Mouse (Mus musculus) cerebellum, adult 11 months (tissue): ENCODE data around the gene Pnpla2.
A peak's percentile ranks its signal among the peaks of the same experiment; 100 is the strongest.

Experiments used
- DNase-seq: peaks from one replicate; pipeline ENCODE4 v3.0.0; 2022

Gene Pnpla2

GRCm38 (mm10) chr7:141451928-141452327, 3.1 kb upstream of the Pnpla2 start:
- DNase-seq: no peak

GRCm38 (mm10) chr7:141453636-141454035, 1.4 kb upstream of the Pnpla2 start:
- DNase-seq: no peak

- peak; percentile 66 for DNase-seq
Observed at GRCm38 (mm10) chr7:141455610-141456314, 764 bp downstream of the Pnpla2 start.

DNA sequence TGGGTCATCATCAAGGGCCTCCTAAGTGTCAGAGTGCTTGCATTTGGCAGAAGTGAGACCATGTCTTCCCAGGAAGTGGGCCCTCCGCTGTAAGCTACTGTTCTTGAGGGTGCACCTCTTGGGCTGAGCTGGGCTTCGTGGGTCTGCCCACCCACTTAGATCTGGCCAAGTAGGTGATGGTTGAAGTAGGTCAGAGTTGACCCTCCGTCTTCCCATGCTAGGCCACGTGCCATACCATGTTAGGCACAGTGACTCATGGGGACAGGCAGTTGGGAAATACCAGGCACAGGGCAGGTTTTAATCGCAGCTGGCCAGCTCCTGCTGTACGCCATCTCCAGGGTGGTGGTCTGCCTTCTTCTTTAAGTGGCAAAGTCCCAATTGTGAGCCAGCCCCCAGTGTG, 1.7 kb downstream of the Pnpla2 start:
- no peak for DNase-seq

GRCm38 (mm10) chr7:141457236-141457635, 2.2 kb downstream of the Pnpla2 start:
- DNase-seq: no peak

DNA sequence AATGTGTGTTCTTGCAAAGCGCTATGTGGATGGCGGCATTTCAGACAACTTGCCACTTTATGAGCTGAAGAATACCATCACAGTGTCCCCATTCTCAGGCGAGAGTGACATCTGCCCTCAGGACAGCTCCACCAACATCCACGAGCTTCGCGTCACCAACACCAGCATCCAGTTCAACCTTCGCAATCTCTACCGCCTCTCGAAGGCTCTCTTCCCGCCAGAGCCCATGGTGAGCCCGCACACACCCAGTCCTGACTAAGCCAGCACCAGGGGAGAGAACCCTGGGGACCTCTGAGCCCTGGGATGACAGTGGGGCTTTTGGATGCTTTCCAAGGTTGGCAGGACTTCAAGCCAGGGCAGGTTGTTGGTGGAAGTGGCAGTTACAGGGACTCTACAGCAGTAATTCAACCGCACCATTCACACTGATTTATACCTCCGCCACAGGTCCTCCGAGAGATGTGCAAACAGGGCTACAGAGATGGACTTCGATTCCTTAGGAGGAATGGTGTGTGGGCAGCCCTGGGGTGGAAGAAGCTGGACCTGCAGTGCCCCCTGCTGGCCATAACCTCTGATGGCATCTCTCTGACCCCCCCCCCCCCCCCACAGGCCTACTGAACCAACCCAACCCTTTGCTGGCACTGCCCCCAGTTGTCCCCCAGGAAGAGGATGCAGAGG, 3.1 kb downstream of the Pnpla2 start:
- peak; percentile 62 for DNase-seq

GRCm38 (mm10) chr7:141458661-141459060, 3.7 kb downstream of the Pnpla2 start:
- peak; percentile 51 for DNase-seq

GRCm38 (mm10) chr7:141459301-141459711, 4.3 kb downstream of the Pnpla2 start:
- DNase-seq: peak; percentile 83

GRCm38 (mm10) chr7:141460001-141460390, 5.0 kb downstream of the Pnpla2 start:
- no peak for DNase-seq

DNA sequence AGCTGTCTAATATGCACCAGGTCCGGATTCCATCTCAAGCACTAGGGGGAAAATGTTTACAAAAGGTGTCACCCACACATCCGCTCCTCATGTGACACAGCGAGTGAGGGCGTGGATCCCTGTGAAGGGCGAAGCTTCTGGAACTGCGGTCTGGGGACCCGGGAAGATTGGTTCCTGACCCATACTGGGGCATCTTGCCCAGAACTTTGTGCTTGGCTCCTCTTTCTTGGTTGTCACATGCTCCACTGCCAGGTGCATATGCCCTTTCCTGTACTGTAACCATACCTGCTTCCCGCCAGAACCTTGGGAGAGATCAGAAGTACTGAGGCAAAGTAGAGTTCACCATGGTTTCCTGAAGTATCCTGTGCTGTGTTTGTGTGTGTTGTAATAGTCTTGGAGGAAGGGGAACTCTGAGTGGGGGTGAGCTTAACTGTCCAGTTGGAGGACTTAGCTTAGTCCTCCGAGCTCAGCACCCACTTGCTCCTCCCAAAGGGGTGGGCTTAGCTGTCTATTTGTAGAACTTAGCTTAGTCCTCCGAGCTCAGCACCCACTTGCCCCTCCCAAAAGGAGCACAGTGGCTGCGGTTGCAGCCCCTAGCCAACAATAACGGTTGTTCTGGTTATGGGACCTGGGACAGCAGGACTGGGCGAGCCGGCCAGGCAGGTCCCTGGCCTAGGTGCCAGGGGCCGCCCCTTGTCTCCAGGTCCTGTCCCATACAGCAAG, 5.6 kb downstream of the Pnpla2 start, which contains the start of gene Cracr2b:
Gene Cracr2b, plus strand, starts transcription at position 704 of the 723 bp plus-strand sequence.
- DNase-seq: no peak

GRCm38 (mm10) chr7:141461521-141462332, 6.7 kb downstream of the Pnpla2 start:
- no peak for DNase-seq

DNA sequence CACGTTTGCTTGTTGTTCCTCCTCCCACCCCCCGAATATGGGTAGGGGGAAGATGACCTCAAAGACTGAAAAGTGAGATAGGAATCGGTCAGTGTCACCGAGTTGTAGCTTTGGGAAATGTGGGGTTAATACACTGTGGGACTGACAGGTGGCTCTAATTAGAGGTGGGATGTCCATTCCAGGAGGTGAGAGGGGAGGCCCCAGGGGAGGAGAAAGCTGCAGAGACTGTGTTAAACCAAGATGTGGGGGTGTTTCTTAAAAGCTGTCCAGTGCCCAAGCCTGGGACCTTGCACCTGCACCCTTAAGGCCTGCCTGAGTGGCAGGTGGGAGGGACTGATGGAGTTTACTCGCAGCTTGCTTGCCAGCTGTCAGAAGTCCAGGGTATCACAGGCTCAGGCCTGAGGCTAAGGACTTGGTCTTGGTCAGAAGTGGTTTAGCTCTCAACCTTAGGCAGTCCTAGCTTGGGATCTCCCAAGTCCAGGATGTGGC, 7.4 kb downstream of the Pnpla2 start:
- no peak for DNase-seq

DNA sequence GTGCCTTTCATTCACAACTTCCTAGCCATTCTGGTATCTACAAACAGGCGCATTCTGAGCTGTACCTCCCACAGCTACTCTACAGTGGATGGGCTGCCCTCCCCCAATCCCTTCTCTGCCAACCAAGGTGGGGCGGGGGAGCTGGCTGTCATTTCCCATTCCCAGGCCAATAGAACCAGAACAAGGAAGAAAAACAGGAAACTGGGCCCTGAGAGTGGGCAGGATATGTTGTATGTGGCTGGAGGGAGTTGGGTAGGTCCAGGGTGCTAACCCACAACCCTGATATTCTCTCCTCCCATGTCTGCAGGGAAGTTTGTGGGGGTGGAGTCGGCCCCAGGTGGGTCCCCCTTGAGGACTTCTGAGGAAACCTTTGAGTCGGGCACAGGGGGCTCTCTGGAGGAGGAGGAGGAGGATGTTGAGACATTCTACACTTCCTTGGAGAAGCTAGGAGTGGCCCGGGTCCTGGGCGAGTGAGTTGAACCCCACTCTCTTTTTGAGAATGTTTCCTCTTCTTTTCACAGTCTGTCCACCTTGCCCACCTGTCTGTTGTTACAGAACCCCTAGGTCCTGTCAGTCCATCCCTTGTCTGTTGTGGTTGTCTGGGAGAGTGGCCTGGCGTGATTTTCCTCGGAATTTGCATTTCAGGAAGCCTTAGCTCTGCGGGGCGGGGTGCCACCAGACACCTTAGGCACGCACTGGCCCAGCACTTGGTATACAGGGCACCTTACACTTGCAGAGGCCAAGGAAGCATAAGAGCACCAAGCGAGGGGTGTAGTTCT, 9.0 kb downstream of the Pnpla2 start:
- no peak for DNase-seq

DNA sequence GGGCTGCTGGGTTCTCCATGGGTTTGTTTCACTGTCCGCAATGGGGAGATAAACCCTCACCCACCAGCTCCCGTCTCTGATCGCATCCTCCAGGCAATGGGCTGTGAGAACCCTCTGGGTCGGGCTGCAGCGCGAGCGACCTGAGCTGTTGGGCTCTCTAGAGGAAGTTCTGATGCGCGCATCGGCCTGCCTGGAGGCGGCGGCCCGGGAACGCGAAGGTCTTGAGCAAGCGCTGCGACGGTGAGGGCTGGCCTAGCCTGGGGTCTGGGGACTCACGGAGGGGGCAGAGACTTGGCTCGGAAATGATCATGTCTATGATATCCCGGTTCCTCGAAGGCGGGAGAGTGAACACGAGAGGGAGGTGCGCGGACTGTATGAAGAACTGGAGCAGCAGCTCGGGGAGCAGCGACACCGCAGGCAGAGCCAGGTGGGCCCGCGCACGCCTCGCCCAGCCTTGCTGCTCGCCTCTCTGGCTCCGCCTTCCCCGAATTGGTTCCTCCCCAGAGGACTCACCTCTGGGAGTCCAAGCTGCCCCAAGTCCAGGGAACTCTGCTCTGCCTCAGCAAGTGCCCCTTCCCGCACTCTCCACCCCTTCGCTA, 9.7 kb downstream of the Pnpla2 start:
- no peak for DNase-seq

GRCm38 (mm10) chr7:141465388-141466044, 10.5 kb downstream of the Pnpla2 start:
- no peak for DNase-seq

DNA sequence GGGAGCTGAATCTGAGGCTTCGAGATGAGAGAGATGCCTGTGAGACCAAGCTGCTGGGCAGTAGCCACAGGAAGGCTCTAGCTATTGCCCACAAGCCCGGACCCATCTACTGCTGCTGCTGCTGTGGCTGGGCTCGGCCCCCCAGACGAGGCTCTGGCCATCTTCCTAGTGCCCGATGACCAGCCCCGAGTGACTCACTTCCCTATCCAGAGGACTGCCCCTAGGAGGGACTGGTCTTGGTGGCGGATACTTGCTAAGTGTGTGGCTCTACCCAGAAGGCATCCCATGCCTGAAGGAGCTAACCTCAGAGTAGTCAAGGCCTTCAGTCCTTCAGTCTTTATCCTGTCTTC, 11.0 kb downstream of the Pnpla2 start:
- DNase-seq: no peak

GRCm38 (mm10) chr7:141466607-141467148, 11.7 kb downstream of the Pnpla2 start:
- DNase-seq: no peak

- DNase-seq: peak; percentile 74
Observed at GRCm38 (mm10) chr7:141467230-141468030, 12.4 kb downstream of the Pnpla2 start, which contains the start of gene Cd151. TSS of gene Cd151 (plus strand) at chr7:141467392.

GRCm38 (mm10) chr7:141468164-141468521, 13.1 kb downstream of the Pnpla2 start:
- no peak for DNase-seq
